Mouse (Mus musculus): ENCODE measurements around the gene Bloc1s5. TPM values are rescaled to one million over a fixed set of nuclear protein-coding genes. Genes with fewer than 3 reads are reported as not detected.
A peak's percentile ranks its signal among the peaks of the same experiment; 100 is the strongest.

The Bloc1s5 gene
- polyA plus RNA-seq, 1 experiment from 2014 or later = 12.5 TPM

- 62% methylated on average over 25 of the region's 25 CpGs for WGBS
- Histone ChIP-seq H3K27me3 (ENCODE audit: control insufficient read depth, insufficient read depth, low read length) (no peaks in the 10 kb centered on the region), H3K4me1 (replicated peaks; ENCODE audit: control insufficient read depth, insufficient read depth) (no peaks in the 10 kb centered on the region), H3K4me2 (replicated peaks; ENCODE audit: low read depth) (0 out of 2 replicates have a peak overlapping the region, but pooled peaks have one; percentile 2), H3K27ac (replicated peaks) (no peak overlapping the region), H3K36me3 (ENCODE audit: control insufficient read depth, insufficient read depth, low read length) (no peaks in the 10 kb centered on the region), H3K9ac (ENCODE audit: low read length) (no peak overlapping the region), H3K4me3 (ENCODE audit: low read depth, low read length) (no peak overlapping the region), H3K9me3 (ENCODE audit: control insufficient read depth, low read length) (no peaks in the 10 kb centered on the region)
- ATAC-seq (ENCODE audit: low FRiP score, low TSS enrichment) (no peak), DNase-seq (ENCODE audit: low spot score) (no peak)
- no peak for TF ChIP-seq CTCF (IDR thresholded peaks at IDR 0.05; ENCODE audit: low read depth)
- TF ChIP-seq EP300 (optimal IDR thresholded peaks at IDR 0.05) = no peak
These were observed 54.8 kb downstream of the Bloc1s5 start for GRCm38 (mm10) chr13:38579971-38580600.

DNA sequence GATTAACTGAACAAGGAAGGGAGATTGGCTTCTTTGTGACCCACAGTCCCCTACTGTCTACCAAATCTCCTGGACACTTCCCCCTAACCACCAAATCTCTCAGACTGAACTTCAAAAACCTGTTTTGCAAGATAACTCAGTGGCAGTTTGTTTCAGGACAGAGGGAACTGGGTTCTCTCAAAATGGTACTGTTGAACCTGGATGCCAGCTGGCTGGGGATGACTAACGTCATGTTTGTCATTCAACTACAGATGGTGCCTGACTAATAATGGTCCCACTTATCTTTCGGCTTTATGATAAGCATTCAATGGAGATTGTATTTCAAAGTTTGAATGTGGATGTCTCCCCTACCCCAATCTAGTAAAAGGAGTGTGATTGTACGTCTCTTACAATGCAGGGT is 60.2 kb downstream of the Bloc1s5 start:
- Histone ChIP-seq H3K9ac (ENCODE audit: low read length) (no peak overlapping the region), H3K9me3 (ENCODE audit: control insufficient read depth, low read length) (no peaks in the 10 kb centered on the region), H3K27ac (replicated peaks) (no peak overlapping the region), H3K27me3 (ENCODE audit: control insufficient read depth, insufficient read depth, low read length) (no peaks in the 10 kb centered on the region), H3K4me2 (replicated peaks; ENCODE audit: low read depth) (no peak overlapping the region), H3K4me3 (ENCODE audit: low read depth, low read length) (no peak overlapping the region), H3K36me3 (ENCODE audit: control insufficient read depth, insufficient read depth, low read length) (no peaks in the 10 kb centered on the region), H3K4me1 (replicated peaks; ENCODE audit: control insufficient read depth, insufficient read depth) (no peaks in the 10 kb centered on the region)
- WGBS = 40% methylated on average over 3 of the region's 3 CpGs
- TF ChIP-seq EP300 (optimal IDR thresholded peaks at IDR 0.05) (no peak), CTCF (IDR thresholded peaks at IDR 0.05; ENCODE audit: low read depth) (no peak)
- ATAC-seq (ENCODE audit: low FRiP score, low TSS enrichment) (no peak), DNase-seq (ENCODE audit: low spot score) (no peak)

GRCm38 (mm10) chr13:38573281-38573680 is 61.6 kb downstream of the Bloc1s5 start:
- Histone ChIP-seq H3K4me2 (replicated peaks; ENCODE audit: low read depth) (no peak overlapping the region), H3K27ac (replicated peaks) (no peak overlapping the region), H3K27me3 (ENCODE audit: control insufficient read depth, insufficient read depth, low read length) (no peaks in the 10 kb centered on the region), H3K4me3 (ENCODE audit: low read depth, low read length) (no peak overlapping the region), H3K4me1 (replicated peaks; ENCODE audit: control insufficient read depth, insufficient read depth) (no peaks in the 10 kb centered on the region), H3K36me3 (ENCODE audit: control insufficient read depth, insufficient read depth, low read length) (no peaks in the 10 kb centered on the region), H3K9ac (ENCODE audit: low read length) (no peak overlapping the region), H3K9me3 (ENCODE audit: control insufficient read depth, low read length) (no peaks in the 10 kb centered on the region)
- WGBS = 89% methylated on average over 1 of the region's 1 CpGs
- DNase-seq (ENCODE audit: low spot score) (no peak), ATAC-seq (ENCODE audit: low FRiP score, low TSS enrichment) (no peak)
- no peak for TF ChIP-seq CTCF (IDR thresholded peaks at IDR 0.05; ENCODE audit: low read depth)
- TF ChIP-seq EP300 (optimal IDR thresholded peaks at IDR 0.05) = no peak

DNA sequence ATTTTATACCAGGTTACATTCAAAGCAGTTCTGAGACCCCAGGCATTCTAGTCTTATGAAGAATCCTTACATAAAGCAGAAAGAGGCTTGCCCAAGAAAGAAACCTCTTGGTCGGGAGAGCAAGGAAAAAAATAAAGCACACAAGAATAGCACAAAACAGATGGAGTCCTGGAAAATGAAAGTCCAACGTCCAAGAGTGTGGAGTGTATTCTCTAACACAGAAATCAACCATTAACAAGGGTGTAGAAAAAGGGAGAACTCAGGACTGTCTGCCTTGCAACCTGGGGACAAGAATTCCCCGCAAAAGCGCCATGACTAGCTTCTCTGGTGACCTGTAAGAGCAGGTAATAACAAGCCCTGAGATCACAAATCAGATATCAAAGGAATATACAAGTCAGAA is 69.7 kb downstream of the Bloc1s5 start:
- Histone ChIP-seq H3K4me1 (replicated peaks; ENCODE audit: control insufficient read depth, insufficient read depth) (no peaks in the 10 kb centered on the region), H3K27me3 (ENCODE audit: control insufficient read depth, insufficient read depth, low read length) (no peaks in the 10 kb centered on the region), H3K4me2 (replicated peaks; ENCODE audit: low read depth) (no peak overlapping the region), H3K9ac (ENCODE audit: low read length) (no peak overlapping the region), H3K9me3 (ENCODE audit: control insufficient read depth, low read length) (no peaks in the 10 kb centered on the region), H3K4me3 (ENCODE audit: low read depth, low read length) (no peak overlapping the region), H3K27ac (replicated peaks) (no peak overlapping the region), H3K36me3 (ENCODE audit: control insufficient read depth, insufficient read depth, low read length) (no peaks in the 10 kb centered on the region)
- no peak for DNase-seq (ENCODE audit: low spot score)
- TF ChIP-seq EP300 (optimal IDR thresholded peaks at IDR 0.05) = no peak
- TF ChIP-seq CTCF (IDR thresholded peaks at IDR 0.05; ENCODE audit: low read depth) = no peak
- ATAC-seq (ENCODE audit: low FRiP score, low TSS enrichment) = no peak
- 73% methylated on average over 4 of the region's 4 CpGs for WGBS

- H3K4me2 ChIP-seq (replicated peaks; ENCODE audit: low read depth) = no peak overlapping the region
- DNase-seq (ENCODE audit: low spot score) = peak; percentile 82
- H3K36me3 ChIP-seq (ENCODE audit: control insufficient read depth, insufficient read depth, low read length) = no peaks in the 10 kb centered on the region
- no peak overlapping the region for H3K4me3 ChIP-seq (ENCODE audit: low read depth, low read length)
- no peaks in the 10 kb centered on the region for H3K9me3 ChIP-seq (ENCODE audit: control insufficient read depth, low read length)
- no peaks in the 10 kb centered on the region for H3K27me3 ChIP-seq (ENCODE audit: control insufficient read depth, insufficient read depth, low read length)
- no peaks in the 10 kb centered on the region for H3K4me1 ChIP-seq (replicated peaks; ENCODE audit: control insufficient read depth, insufficient read depth)
- peak; percentile 97 for ATAC-seq (ENCODE audit: low FRiP score, low TSS enrichment)
- H3K27ac ChIP-seq (replicated peaks) = peak overlapping the region; percentile 63; the same call in 1 of the 2 replicates
- 49% methylated on average over 11 of the region's 11 CpGs for WGBS
- H3K9ac ChIP-seq (ENCODE audit: low read length) = no peak overlapping the region
- TF ChIP-seq EP300 (optimal IDR thresholded peaks at IDR 0.05) (no peak), CTCF (IDR thresholded peaks at IDR 0.05; ENCODE audit: low read depth) (no peak)
These were observed 80.3 kb downstream of the Bloc1s5 start for GRCm38 (mm10) chr13:38554611-38555010.

DNA sequence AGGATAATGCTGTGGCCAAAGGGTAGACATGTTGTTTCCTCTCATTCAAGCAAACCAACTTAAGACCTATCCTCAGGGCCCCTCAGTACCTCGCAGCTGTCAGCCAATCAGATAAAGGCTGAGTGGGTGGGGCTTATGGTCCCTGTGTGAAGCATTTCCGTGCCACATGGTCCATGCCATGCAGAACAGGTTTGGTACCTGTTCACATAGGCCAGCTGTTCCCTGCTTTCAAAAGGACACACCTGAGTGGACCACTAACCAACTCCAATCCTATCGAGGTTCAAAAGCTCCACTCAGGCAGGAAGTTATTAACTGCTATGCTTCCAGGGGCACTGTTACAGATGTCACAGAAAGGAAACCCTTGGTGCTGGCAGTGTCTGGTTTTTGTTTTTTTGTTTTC is 80.7 kb downstream of the Bloc1s5 start:
- Histone ChIP-seq H3K27me3 (ENCODE audit: control insufficient read depth, insufficient read depth, low read length) (no peaks in the 10 kb centered on the region), H3K4me3 (ENCODE audit: low read depth, low read length) (no peak overlapping the region), H3K27ac (replicated peaks) (no peak overlapping the region; the same call in 1 of the 2 replicates), H3K9me3 (ENCODE audit: control insufficient read depth, low read length) (no peaks in the 10 kb centered on the region), H3K9ac (ENCODE audit: low read length) (no peak overlapping the region), H3K4me2 (replicated peaks; ENCODE audit: low read depth) (no peak overlapping the region), H3K36me3 (ENCODE audit: control insufficient read depth, insufficient read depth, low read length) (no peaks in the 10 kb centered on the region), H3K4me1 (replicated peaks; ENCODE audit: control insufficient read depth, insufficient read depth) (no peaks in the 10 kb centered on the region)
- ATAC-seq (ENCODE audit: low FRiP score, low TSS enrichment) (peak; percentile 92), DNase-seq (ENCODE audit: low spot score) (peak; percentile 66)
- 52% methylated on average over 3 of the region's 3 CpGs for WGBS
- TF ChIP-seq EP300 (optimal IDR thresholded peaks at IDR 0.05) = no peak
- no peak for TF ChIP-seq CTCF (IDR thresholded peaks at IDR 0.05; ENCODE audit: low read depth)

All from stomach, postnatal 0 days (tissue).